Mouse (Mus musculus) adrenal gland, postnatal 36 days (tissue): ENCODE data around the gene Cyp4f40. TPM values are rescaled to one million over a fixed set of nuclear protein-coding genes. Genes with fewer than 3 reads are reported as not detected.
A peak's percentile ranks its signal among the peaks of the same experiment; 100 is the strongest.
"Not testable (repeated sequence)": the region's sequence is repeated elsewhere in the genome, so short reads cannot be mapped to it uniquely, and the experiment has no call there.

ENCODE experiments used
- DNase-seq, 2 experiments: peaks; one replicate each; pipeline ENCODE4 v3.0.0; 2021; ENCODE audit warnings: mixed read lengths in 1 of 2
- long read RNA-seq, 2 experiments: library from polyadenylated mRNA; stranded (forward); transcript quantifications; one replicate each; pipeline ENCODE4 v2.0.0; 2021; ENCODE audit warnings: borderline sequencing depth in 2 of 2
- total RNA-seq, 2 experiments: library from RNA; stranded (reverse); gene quantifications; 2 replicates each; pipeline ENCODE4 v1.2.3; 2021

Cyp4f40 gene
- not detected for total RNA-seq
- long read RNA-seq, experiment 1: 0 reads
- long read RNA-seq, experiment 2: 0 reads

DNA sequence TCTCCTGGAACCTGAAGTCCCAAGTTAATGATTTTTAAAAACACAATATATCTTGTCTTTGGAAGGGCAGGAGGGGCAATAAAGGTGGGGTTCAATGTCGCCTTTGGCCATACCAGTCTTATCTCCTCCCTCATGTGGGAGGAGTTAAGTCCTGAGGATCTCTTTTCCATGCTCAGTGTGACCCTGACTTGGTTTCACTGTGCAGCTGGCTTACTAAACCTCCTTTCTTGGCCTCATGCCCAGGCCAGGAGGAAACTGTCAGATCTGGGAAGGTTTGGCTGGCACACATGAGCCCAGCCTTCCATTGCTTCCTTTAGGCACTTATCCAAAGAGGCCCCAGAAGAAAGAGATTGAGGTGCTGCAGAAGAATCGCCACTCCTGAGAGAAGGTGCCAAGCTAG lies at the start of gene Cyp4f40:
Gene Cyp4f40 (plus strand): TSS at position 189 of the 400 bp plus-strand sequence.
- DNase-seq: peak; percentile 86 to 87

DNA sequence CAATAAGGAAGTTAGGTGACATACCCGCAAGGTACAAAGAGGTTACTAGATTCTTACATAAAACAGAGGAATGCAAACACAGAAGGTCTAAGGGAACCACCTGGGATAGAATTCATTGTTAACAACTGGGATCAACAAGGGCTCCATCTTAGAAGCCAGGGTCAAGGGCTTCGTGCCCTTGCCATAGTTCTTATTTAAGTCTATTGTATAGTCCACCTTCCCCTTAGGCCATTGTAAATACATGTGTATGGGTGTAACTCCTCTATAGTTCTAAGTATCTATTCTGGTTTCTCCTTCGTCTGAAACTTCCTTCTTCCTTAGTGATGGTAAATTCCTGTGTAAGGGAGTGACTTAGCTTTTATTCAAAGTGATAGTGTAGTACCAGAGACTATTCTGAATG lies 48.5 kb upstream of the Cyp4f40 start:
- not testable (repeated sequence) for DNase-seq

DNA sequence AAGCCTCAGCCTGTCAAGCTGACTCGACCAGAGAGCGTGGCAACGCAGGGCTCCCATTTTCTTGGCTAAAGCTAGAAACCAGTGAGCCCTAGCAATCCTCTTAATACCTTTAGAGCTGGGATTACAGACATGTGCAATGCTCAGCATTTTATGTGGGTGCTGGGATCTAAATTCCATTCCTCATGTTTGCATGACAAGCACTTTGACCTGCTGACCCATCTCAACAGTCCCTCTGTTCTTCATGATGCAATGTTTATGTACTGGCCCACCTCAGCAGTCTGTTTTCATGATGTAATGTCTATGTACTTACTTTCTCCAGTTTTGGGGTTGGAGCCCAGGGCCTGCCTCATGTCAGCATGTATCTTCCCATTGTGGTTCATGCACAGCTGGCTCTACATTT lies 47.8 kb upstream of the Cyp4f40 start:
- no peak for DNase-seq

DNA sequence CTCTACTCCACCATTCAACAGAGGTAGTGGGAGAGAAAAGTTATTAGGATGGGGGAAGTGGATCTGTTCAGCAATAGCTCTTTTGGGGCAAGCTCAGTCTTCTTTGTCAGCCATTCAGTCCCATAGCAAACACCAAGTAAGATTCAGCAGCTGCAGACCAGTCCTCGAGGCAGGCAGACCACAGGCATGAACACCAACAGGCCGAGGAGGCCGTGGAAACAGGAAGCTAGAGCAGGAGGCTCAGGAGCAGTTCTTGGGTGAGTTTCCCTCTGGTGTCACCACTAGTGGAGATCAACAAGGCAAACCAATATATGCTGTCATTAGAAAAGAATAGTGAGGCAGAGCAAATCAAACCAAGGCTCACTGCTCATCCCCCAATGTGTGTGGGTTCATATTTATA lies 46.3 kb upstream of the Cyp4f40 start:
- no peak for DNase-seq

DNA sequence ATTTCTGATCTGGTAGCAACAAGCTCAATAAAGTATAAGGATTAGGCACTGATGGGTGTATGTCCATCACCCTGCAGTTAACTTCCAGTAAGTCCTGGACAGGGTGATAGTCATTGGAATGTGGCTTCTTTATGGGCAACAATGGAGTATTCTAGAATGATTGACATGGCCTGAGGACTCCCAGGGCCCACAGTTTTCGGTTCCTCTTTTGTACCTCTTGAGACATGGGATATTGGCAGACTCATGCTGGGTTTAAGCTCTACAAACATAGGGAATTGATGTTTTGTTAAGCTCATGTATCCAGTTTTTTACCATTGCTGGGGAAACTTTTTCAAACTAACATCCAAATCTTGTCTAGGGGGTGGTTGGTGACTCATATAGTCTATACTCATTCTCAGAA lies 41.4 kb upstream of the Cyp4f40 start:
- DNase-seq: no peak

DNA sequence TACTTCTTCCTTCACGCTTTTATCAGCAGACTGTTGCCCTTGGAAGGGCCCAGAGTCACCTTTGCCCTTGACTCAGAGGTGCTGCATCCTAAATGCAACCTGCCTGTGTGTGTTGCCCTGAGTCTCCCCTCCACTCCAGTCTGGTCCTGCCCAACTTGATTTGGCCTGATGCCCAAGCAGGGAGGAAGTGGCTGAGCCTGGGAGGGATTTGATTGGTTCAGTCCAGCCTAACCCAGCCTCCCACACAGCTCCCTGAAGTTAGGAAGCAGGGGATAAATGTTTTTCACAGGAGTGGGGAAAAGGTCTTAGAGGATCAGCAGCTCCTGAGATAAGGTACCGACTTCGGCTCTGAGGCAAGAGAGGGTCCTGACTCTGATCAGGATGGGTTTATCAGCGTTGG lies 37.7 kb upstream of the Cyp4f40 start, which contains the start of gene Cyp4f37:
Gene Cyp4f37 (plus strand): TSS at position 292 of the 400 bp plus-strand sequence.
- DNase-seq: not testable (repeated sequence)

DNA sequence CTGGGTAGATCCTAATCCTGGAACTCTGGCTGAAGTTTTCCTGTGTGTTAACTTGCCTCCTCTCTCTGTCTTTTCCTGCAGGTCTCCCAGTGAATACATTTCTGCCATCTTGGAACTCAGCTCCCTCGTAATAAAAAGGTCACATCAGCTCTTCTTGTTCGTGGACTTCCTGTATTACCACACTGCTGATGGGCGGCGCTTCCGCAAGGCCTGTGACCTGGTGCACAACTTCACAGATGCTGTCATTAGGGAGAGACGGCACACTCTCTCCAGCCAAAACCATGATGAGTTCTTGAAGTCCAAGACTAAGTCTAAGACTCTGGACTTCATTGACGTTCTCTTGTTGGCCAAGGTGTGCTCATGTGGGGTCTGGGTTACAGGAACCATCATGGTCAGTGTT lies 29.0 kb upstream of the Cyp4f40 start:
- not testable (repeated sequence) for DNase-seq

DNA sequence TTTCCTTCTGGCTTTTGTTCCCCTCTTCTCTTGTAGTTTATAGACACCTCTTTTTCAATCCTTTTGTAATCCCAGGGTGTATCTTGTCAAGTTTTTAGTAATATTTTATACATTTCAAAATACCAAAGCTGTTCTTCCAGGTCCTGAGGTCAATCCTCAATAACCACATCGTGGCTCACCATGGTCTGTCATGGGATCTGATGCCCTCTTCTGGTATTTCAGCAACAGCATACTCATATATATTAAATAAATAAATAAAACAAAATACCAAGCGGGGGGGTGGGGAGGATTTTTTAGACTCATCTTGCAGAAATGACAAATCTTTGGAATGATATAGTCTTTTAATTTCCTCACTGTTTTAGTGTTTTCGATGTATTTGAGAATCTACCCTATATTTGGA lies 26.8 kb upstream of the Cyp4f40 start:
- DNase-seq: no peak

DNA sequence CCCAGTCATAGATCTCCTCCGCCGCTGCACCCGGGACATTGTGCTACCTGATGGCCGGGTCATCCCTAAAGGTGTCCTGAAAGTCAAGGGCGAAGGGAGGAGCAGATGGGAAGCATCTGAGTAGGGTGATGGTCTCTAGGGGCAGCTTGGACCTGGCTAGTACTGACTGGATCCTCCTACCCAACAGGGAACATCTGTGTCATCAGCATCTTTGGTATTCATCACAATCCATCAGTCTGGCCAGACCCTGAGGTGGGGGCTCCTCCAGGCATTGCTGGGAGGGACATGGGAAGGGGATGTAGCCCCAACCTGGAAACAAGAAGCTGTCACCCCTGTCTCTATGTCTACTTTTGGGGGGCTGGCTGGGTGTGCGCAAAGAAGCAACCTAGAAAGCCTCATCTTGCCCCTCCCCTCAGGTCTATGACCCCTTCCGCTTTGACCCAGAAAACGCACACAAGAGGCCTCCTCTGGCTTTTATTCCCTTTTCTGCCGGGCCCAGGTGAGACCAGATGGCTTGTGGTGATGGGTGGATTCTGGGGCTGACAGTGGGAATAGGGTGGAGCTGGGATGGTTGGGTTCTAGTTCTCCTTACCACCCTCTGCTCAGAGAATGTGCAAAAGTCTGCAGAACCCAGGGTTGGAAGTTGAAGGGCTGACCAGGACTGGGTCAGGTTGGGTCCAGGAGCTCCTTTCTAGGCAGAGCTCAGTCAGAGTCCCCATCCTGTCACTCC lies 24.3 kb upstream of the Cyp4f40 start:
- DNase-seq: not testable (repeated sequence)

DNA sequence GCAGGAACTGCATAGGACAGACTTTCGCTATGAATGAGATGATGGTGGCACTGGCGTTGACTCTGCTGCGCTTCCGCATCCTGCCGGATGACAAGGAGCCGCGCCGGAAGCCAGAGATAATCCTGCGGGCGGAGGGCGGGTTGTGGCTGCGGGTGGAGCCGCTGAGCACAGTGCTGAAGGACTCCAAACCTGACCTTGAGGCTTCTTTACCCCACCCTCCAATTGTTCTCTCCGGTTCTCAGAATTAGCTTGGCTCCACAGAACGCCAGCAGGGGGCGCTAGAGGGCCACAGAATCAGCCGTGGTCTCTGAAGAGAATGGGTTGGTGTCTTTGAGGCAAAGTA lies 23.8 kb upstream of the Cyp4f40 start:
- DNase-seq: peak; percentile 88 to 90

DNA sequence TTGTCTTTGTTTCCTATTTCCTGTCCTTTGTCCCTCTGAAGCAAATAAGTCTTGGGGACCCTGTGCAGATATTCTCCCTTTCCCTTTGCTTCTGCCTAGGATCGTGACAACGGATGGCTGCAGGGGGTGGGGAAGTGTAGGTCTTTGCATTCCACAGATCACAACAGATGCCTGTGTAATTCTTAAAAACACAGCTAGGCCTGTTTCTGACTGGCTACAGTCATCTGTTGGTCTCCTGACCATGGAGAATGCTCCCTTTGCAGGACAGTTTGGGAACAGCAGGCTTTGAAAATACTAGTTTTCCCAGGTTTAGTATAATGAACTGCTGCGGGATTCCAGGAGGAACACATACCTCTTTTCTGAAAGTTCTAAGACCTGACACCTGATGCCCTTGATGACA lies 22.4 kb upstream of the Cyp4f40 start:
- no peak for DNase-seq

DNA sequence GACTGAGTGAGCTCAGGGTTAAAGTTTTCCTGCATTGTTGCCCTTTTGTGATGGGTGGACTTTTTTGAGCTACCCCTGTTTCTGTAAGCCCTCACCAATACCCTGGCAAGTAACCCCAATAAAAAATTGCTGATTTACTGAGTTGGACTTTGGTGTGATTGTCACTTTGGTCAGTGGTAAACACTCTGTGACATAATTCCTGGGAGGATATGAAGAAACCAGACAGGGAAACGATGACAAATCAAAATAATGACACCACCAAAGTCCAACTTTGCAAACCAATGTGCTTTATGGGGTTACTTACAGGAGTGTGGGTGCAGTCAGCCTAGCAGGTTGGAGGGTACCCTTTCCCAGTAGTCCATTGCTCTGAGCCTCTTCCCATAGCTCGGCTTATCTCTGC lies 21.5 kb upstream of the Cyp4f40 start:
- DNase-seq: no peak

DNA sequence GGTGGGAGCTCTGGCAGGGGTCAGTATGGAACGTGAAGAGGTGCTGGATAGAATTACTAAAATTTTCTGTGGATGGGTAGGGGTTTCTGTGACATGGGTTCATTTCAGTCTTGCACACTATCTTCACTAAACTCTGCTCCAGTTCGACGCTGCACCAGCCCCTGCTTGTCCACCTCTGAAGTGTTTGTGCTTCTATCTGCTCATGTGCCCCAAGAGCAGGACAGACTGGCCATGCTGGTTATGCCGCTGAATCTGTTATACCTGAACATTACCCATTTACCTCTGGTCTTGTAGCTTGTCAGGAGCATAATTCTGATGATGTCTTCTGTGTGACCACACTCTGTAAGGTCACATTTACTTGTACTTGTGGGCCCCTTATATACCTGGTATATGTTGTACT lies 12.1 kb upstream of the Cyp4f40 start:
- DNase-seq: no peak

DNA sequence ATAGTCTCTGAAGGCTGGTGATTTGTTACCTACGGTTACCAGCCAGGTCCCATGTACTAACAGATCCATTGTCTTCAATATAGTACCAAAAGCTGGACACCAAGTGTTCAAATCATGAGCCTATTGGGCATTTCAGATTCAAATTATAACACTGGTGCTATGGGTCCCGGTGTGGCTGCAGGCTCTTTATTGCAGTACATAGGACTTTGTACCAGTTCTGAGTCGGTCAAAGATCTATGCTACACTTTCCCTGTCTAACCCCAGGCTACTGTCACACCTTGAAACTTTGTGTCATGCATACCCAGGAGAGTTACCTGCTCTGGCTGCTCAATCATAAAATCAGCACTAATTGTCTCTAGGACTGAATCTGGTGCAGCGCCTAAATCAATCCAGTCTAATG lies 4.8 kb upstream of the Cyp4f40 start:
- DNase-seq: no peak

DNA sequence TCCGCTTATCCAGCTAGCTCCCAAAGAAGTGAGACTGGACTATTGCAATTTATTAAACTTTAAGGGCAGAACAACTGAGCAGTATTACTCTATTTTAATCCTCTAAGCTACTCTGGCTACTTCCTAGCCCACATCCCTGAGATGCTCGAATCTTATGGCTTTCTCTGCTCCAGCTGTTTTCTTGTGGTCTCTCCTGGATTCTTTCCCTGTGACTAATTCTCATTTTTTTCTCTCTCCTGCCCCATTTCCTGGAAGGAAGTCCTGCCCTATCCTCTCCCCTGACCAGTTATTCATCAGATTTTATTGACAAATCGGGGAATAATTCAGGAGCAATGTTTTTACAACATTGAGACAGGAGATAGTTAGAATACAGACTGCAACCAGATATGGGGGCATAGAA lies 1.7 kb upstream of the Cyp4f40 start:
- no peak for DNase-seq

DNA sequence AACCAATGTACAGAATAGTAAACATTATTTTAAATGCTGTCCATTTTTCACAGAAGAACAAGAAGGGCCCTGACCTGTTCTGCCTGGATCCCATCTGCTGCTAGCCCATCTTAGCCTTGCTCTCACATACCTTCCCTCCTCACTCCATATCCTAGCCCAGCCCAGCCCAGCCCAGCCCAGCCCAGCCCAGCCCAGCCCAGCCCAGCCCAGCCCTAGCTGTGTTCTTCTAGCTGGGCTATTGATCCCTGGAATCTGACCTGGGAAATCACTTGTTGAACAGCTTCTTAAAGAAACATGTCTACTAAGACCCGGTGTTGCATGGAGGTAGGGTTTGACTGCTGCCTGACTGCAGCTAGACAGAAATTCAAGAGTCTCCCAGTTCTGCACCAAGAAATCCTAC lies 454 bp upstream of the Cyp4f40 start:
- no peak for DNase-seq

DNA sequence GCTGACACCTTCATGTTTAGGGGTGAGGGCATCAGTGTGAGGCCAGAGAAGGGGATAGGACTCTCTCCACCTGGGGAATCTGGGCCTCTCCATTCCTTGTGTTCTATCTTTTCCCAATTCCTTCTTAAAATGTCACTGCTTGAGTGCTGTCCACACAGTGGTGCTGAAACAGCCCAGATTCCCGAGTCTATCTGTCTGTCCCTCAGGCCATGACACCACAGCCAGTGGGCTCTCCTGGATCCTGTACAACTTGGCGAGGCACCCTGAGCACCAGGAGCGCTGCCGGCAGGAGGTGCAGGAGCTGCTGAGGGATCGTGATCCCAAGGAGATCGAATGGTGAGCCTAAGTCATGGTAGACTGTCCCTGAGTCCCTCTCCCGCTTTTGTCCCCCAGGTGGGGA lies 15.3 kb downstream of the Cyp4f40 start:
- no peak for DNase-seq

DNA sequence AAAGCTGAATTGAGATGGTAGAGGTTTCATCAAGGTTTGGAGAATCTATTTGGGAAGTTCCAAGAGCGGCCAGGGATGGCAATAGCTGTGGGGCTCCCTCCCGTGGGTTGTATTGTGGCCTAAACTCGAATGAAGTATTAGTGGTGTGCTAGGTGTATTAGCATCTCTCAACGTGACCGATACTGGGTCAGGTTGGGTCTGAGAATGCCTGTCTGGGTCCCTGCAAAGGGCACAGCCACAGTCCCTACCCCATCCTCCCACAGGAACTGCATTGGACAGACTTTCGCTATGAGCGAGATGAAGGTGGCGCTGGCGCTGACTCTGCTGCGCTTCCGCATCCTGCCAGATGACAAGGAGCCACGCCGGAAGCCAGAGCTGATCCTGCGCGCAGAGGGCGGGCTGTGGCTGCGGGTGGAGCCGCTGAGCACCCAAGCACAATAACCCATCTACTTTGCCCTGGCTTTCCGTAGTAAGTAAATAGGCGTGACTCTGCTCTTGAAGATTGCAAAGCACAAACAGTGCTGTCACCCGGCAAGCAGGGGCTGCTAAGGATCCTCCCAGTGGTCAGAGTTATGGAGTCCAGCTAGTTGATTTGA lies 17.4 kb downstream of the Cyp4f40 start:
- DNase-seq: no peak

DNA sequence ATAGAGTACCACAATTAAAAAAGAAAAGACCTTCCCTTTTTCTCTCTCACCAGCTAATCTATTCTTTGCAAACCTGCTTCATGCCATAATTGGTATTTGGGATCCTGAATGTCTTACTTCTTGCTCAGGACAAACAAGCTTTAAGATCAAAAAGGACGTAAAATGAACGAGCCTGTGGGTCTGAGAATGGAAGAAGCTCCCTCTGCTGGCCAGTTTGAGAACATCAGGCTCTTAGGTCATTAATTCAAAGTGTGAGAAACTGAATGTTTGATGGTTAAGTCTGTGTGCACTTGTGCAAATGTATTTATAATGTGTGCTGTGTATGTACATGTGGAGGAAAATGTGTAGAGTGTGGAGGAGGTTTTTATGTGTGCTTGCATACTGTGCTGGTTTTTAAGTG lies 21.7 kb downstream of the Cyp4f40 start:
- peak; percentile 42 to 62 for DNase-seq

DNA sequence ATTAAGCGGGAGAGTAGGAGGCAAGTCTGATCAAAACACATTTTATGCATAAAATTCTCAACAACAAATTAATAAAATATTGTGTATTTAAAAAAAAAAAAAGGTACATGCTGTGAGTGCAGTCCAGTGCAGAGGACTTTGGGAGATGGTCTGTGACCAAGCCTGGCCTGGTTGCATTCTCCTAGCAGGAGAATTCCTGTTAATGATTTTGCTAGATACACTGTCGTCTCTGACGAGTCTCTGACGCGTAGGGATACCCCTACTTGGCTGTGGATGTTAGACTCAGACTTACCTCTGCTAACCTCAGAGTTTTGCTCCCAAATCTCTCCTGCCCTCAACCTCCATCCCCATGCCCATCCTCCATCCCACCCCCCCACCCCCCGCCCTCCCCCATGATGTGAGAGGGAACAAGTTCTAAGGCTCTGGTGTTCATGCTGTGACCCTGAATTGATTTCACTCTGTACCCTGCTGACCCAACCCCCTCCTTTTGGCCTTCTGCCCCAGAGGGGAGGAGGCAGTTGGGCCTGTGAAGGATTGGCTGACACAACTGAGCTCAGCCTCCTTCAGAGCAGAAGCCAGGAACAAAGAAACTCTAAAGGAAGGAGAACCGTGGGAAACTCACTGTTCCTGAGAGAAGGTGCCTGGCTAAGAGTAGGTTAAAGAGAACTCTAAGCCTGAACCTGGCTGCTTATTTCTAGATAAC lies 26.5 kb downstream of the Cyp4f40 start, which contains the start of gene Cyp4f15:
Gene Cyp4f15 (plus strand): TSS at position 580 of the 703 bp plus-strand sequence.
- peak; percentile 59 to 88 for DNase-seq

DNA sequence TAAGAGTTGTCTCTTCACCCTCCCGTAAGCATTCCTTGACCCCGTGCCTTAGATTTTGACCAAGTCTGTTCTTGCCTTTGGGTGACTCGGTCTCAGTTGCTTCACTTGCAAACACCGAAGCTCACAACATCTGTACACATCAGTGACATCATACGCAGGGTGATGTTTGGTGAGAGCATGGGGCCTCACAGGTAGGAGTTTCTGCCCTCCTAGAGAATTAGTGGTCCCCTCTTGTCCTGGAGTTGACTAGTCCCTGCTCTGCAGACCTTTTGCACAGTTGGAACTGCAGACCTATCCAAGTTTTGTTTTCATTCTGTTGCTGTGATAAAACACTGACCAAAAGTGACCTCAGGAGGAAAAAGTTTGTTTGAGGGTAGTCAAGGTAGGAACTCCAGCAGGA lies 28.0 kb downstream of the Cyp4f40 start:
- peak in 1 of 2 experiments; percentile 9 for DNase-seq

DNA sequence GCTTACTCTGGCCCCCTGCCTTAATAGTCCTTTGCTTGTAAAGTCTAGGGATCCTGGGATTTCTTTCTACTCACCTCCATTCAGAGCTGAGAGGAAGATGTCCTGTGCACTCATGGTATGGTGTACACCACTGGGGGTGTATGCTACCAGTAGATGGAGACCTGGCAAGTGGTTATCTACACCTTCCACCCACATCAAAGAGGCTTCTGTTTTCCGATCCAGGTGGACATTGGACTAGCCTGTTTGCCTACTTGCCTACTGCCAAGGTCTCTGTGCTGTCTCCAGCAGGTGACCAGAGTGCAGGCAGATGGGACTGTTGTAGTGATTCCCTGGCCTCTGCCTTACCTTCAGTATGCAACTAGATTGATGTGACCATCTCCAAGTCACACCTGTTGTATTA lies 32.3 kb downstream of the Cyp4f40 start:
- no peak for DNase-seq

DNA sequence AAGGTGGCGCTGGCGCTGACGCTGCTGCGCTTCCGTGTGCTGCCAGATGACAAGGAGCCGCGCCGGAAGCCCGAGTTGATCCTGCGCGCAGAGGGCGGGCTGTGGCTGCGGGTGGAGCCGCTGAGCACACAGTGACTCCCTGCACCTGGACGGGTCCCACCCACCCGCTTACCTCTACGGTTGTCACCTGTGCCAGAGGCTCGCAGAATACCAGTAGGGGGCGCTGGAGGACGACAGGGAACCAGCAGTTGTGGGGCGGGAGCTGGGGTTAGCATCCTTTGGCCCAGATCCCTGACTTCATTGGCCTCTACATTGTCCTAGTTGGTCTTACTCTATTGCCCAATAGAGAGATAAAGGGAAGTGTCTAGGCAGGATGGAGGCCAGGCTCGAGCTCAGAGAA lies 44.1 kb downstream of the Cyp4f40 start:
- DNase-seq: peak; percentile 6 to 20
